Mouse (Mus musculus): ENCODE measurements at regions not wholly inside any gene's neighbourhood (a gene's known extent, or its start where the extent isn't known, plus 50 kb on each side); places are given as distances from the start of the nearest gene placed in this dataset.

GRCm38 (mm10) chr13:101597243-101598125 is 170.5 kb downstream of the Pik3r1 start:
- TF ChIP-seq CTCF (IDR thresholded peaks at IDR 0.05; ENCODE audit: low read depth, low read length) (no peak), TAL1 (conservative IDR thresholded peaks at IDR 0.05; ENCODE audit: low read depth, low read length) (no peak), GATA1 (IDR thresholded peaks at IDR 0.05; ENCODE audit: borderline replicate concordance, low read length) (no peak), POLR2AphosphoS5 (IDR thresholded peaks at IDR 0.05; ENCODE audit: insufficient replicate concordance, low read depth, low read length) (no peak)

All from G1E (cell line).